Mouse (Mus musculus): ENCODE data around the gene Zmym5.

- TF ChIP-seq TCF12 (IDR thresholded peaks at IDR 0.05; ENCODE audit: low read depth, low read length) = no peak
- no peak for TF ChIP-seq MXI1 (IDR thresholded peaks at IDR 0.05; ENCODE audit: low read depth, low read length)
- TF ChIP-seq POLR2A (IDR thresholded peaks at IDR 0.05; ENCODE audit: low read depth, low read length) = no peak
- no peak for TF ChIP-seq CTCF (conservative IDR thresholded peaks at IDR 0.05 in 1 of 2, IDR thresholded peaks at IDR 0.05 in 1 of 2; ENCODE audit: low read depth in 2 of 2, low read length in 2 of 2)
- TF ChIP-seq ETS1 (conservative IDR thresholded peaks at IDR 0.05; ENCODE audit: low read depth, low read length) = no peak
- TF ChIP-seq RAD21 (IDR thresholded peaks at IDR 0.05; ENCODE audit: low read depth, low read length) = no peak
- TF ChIP-seq EP300 (IDR thresholded peaks at IDR 0.05; ENCODE audit: low read length) = no peak
Observed at GRCm38 (mm10) chr14:56832563-56833113, 21.1 kb upstream of the Zmym5 start.

All from CH12.LX (cell line).